Mouse (Mus musculus) colon, adult 2 months (tissue): ENCODE results near the gene Rspo4. TPM values are rescaled to one million over a fixed set of nuclear protein-coding genes. Genes with fewer than 3 reads are reported as not detected.

Experiments used
- polyA plus RNA-seq: library from polyadenylated mRNA; depleted of rRNA; stranded (reverse); fragments of >200 nt; gene quantifications from 2 replicates; pipeline ENCODE4 v1.2.3, GENCODE M21; 2012; rRNA removed

Gene Rspo4
- polyA plus RNA-seq: not detected in 2 replicates

DNA sequence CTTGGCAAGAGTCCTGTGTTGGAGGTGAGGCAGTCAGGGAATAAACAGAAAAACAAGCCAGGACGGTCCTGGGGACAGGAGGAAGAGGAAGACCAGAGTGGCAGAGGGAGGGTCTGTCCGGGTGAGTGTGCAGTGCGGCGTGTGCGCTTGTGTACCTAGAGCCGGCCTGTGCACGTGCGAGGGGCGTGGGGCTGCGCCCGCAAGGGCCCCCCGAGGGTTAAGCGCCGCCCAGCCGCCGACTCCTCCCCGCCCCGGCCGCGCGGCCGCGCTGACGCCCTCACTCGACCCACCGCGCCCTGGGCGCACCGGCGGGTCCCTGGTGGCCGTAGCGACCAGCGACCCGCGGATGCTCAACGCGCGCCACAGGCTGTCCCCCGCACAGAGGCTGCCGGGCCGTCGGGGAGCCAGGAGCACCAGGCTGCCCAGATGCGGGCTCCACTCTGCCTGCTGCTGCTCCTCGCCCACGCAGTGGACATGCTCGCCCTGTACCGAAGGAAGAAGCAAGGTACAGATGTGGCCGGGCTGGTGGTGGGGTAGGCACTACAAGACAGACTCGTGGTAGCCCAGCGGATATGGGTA, at the start of gene Rspo4:
Rspo4 (plus strand) TSS at position 280 of the 579 bp plus-strand sequence.

DNA sequence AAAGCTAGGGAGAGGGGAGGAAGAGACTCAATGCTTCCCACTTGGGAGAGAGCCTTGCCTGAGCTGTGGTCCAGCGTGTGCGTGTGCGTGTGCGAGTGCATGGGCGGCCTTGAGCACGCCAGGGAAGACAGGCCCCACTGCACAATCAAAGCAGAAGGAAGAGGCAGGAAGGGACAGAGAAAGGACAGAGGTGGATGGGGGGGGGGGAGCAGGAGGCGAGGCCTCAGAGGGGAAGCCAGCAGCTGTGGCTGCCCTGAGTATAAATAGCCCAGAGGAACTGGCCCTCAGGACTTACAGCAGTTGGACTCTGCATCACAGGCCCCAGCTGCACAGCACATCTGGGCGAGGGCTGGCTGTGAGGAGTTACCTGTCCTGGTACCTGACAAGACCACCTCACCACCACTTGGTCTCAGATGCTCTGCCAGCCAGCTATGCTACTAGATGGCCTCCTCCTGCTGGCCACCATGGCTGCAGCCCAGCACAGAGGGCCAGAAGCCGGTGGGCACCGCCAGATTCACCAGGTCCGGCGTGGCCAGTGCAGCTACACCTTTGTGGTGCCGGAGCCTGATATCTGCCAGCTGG, 68.3 kb downstream of the Rspo4 start, which contains the start of gene Angpt4:
Angpt4 (plus strand) TSS at position 292 of the 582 bp plus-strand sequence.

Other genes starting within 250 kb of the Rspo4 start
- gene Snph, start 210.3 kb upstream of the Rspo4 start, polyA plus RNA-seq: 6.9 and 7.6 TPM in 2 replicates
- not detected in 2 replicates for gene Rad21l, start 174.4 kb upstream of the Rspo4 start, polyA plus RNA-seq
- 0.28 and 0.36 TPM in 2 replicates for gene Tmem74b, start 140.9 kb upstream of the Rspo4 start, polyA plus RNA-seq
- gene Psmf1, start 98.7 kb upstream of the Rspo4 start, polyA plus RNA-seq: 31.2 and 35.6 TPM in 2 replicates
- 1.8 and 2.4 TPM in 2 replicates for gene Angpt4, start 68.3 kb downstream of the Rspo4 start, polyA plus RNA-seq
- 23.9 and 24.5 TPM in 2 replicates for gene Fam110a, start 137.3 kb downstream of the Rspo4 start, polyA plus RNA-seq
- 51.0 and 66.3 TPM in 2 replicates for gene Slc52a3, start 153.6 kb downstream of the Rspo4 start, polyA plus RNA-seq
- 0.09 TPM in 1 of 2 replicates, not detected in the other for gene Scrt2, start 238.6 kb downstream of the Rspo4 start, polyA plus RNA-seq